Mouse (Mus musculus): ENCODE measurements around the gene Large2. TPM values are rescaled to one million over a fixed set of nuclear protein-coding genes. Genes with fewer than 3 reads are reported as not detected.
A peak's percentile ranks its signal among the peaks of the same experiment; 100 is the strongest.

The Large2 gene
- polyA plus RNA-seq, 1 experiment from 2014 or later = 11.1 TPM

DNA sequence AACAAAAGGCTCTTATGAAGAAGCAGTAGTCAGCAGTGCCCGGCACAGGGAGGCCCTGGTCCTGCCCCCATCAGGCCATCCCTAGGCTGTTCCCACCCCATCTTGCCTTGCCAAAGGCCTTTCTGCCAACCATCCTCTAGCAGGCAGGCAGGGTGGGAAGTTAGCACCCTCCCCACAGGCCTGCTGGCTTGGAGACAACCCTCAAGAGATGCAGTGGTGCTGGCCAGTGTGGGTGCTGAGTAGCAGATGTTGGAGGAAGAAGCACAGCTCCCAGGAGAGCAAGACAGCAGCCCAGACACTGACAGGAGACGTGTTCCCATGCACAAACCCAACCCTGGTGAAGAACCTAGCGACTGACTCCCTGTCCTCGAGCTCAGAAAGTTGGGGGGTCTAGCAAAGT, 13.0 kb upstream of the Large2 start:
- ATAC-seq (ENCODE audit: low read depth) (no peak), DNase-seq (ENCODE audit: low spot score) (no peak)
- Histone ChIP-seq H3K9me3 (ENCODE audit: control insufficient read depth, low read length) (no peaks in the 10 kb centered on the region), H3K36me3 (ENCODE audit: control insufficient read depth, insufficient read depth, low read length) (peaks cover 47% of the 10 kb centered on the region), H3K9ac (ENCODE audit: low read depth, low read length) (no peak overlapping the region; the same call in 1 of the 2 replicates), H3K27me3 (replicated peaks; ENCODE audit: control insufficient read depth, insufficient read depth, low read length) (no peaks in the 10 kb centered on the region), H3K27ac (replicated peaks; ENCODE audit: low read depth, low read length) (no peak overlapping the region), H3K4me3 (ENCODE audit: low read depth, low read length) (no peak overlapping the region), H3K4me1 (ENCODE audit: control insufficient read depth, insufficient read depth, low read length) (peaks cover 20% of the 10 kb centered on the region; the same call in 1 of the 2 replicates), H3K4me2 (ENCODE audit: low read depth, low read length) (0 out of 2 replicates have a peak overlapping the region, but pooled peaks have one; percentile 86)
- WGBS = 71% methylated on average over 4 of the region's 4 CpGs

DNA sequence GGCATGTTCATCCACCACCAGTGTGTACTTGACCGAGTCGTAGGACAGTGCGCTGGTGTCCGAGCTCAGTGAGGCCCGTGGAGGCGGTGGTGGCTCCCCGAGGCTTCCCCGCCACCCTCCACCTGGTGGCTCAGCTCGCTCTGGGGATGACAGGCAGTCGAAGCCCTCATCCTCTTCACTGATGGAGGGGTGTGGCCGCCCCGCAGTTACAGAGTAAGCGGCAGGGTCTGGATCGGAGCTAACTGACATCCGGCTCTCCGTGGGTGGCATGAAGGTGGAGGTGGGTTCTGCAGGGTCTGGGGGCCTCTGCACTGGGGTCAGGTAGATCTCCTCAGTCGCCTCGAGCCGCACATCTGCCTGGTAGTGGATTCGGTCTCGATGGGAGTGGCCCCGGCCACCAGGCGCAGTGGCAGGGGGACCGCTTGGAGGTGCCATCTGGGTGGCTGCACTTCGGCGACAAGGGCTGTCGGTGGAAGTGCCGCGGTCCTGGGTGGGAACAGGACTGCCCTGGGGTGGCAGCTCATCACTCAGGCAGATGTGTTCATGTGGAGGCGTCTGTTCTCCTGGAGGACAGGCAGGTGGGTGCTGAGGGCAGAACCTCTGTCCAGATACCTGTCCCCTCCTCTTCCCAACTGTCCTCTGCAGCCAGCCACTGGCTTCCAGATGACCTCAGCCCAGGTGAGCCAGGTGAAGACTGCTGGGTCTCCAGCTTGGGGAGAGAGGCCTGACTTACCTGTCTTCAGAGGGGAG, 12.3 kb upstream of the Large2 start:
- H3K4me2 ChIP-seq (ENCODE audit: low read depth, low read length) = no peak overlapping the region
- no peak overlapping the region for H3K4me3 ChIP-seq (ENCODE audit: low read depth, low read length)
- no peaks in the 10 kb centered on the region for H3K9me3 ChIP-seq (ENCODE audit: control insufficient read depth, low read length)
- no peak overlapping the region for H3K9ac ChIP-seq (ENCODE audit: low read depth, low read length)
- H3K4me1 ChIP-seq (ENCODE audit: control insufficient read depth, insufficient read depth, low read length) = peaks cover 13% of the 10 kb centered on the region; the same call in 1 of the 2 replicates
- ATAC-seq (ENCODE audit: low read depth) = no peak
- H3K27ac ChIP-seq (replicated peaks; ENCODE audit: low read depth, low read length) = no peak overlapping the region
- peaks cover 53% of the 10 kb centered on the region for H3K36me3 ChIP-seq (ENCODE audit: control insufficient read depth, insufficient read depth, low read length)
- 92% methylated on average over 27 of the region's 30 CpGs for WGBS
- no peak for DNase-seq (ENCODE audit: low spot score)
- no peaks in the 10 kb centered on the region for H3K27me3 ChIP-seq (replicated peaks; ENCODE audit: control insufficient read depth, insufficient read depth, low read length)

DNA sequence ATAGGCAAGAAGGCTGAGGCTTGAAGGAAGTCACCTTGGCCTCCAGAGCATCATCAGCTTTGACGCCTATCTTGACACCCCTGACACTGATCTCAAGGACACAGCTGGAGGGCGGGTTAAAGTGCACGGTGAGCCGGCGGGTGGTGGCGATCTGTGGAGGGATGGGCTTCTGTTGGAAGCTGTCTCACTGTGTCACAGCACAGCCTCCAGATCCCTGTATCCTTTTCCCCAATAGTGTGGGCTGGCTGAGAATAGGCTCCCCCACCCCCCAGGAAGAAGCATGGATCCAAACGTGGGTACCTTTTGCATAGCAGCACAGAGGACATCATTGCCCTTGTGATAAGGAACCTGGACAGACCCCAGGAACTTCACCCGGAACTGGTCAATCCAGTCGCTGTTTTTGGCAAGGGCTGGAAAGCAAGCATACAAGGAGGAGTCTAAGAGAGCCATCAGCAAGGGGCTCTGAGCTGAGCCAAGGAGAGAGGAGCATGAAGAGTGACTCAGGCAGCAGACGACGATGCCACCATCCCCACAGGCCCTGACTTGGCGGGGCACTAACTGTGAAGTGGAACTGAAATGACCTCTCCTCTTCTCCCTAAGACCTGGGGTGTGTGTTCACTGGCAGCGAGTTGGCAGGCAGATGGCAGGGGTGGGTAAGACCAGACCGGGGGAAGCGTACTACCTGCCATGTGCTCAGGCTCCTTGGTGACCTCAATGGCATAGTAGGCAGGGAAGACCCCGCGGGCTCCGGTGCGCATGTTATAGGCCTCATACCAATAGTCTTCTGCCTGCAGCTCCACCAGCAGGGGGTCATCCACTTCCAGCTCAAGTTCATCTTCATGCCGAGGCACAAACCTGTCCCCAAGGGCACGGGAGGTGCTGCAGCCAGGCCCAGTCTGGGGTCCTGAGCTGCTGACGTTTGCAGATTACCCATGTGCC, 10.7 kb upstream of the Large2 start:
- WGBS = 86% methylated on average over 21 of the region's 22 CpGs
- peaks cover 68% of the 10 kb centered on the region for H3K36me3 ChIP-seq (ENCODE audit: control insufficient read depth, insufficient read depth, low read length)
- no peak overlapping the region for H3K4me3 ChIP-seq (ENCODE audit: low read depth, low read length)
- H3K27ac ChIP-seq (replicated peaks; ENCODE audit: low read depth, low read length) = no peak overlapping the region
- H3K9ac ChIP-seq (ENCODE audit: low read depth, low read length) = no peak overlapping the region
- no peaks in the 10 kb centered on the region for H3K27me3 ChIP-seq (replicated peaks; ENCODE audit: control insufficient read depth, insufficient read depth, low read length)
- no peak overlapping the region for H3K4me2 ChIP-seq (ENCODE audit: low read depth, low read length)
- no peaks in the 10 kb centered on the region for H3K9me3 ChIP-seq (ENCODE audit: control insufficient read depth, low read length)
- DNase-seq (ENCODE audit: low spot score) (no peak), ATAC-seq (ENCODE audit: low read depth) (no peak)
- peaks cover 12% of the 10 kb centered on the region; the same call in 1 of the 2 replicates for H3K4me1 ChIP-seq (ENCODE audit: control insufficient read depth, insufficient read depth, low read length)

DNA sequence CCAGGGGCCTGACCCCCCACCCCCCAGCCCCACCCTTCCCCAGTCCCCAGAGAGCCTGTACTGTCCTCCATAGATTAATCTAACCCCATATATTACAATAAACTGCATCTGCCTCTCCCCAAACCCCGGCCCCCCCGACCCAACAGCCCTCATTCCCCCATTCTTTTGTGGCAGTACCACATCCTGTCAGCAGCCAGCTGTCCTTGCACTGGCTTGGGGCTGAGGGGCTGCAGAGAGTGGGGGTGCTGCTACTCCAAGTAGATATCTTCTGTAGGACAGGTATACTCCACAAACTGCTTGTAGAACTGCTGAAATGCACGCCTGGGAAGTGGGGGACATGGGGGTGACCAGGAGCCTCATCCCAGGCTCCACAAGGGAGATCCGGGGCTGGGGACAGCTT, 9.4 kb upstream of the Large2 start:
- H3K27ac ChIP-seq (replicated peaks; ENCODE audit: low read depth, low read length) = no peak overlapping the region
- no peak overlapping the region for H3K4me3 ChIP-seq (ENCODE audit: low read depth, low read length)
- H3K9me3 ChIP-seq (ENCODE audit: control insufficient read depth, low read length) = no peaks in the 10 kb centered on the region
- peaks cover 80% of the 10 kb centered on the region for H3K36me3 ChIP-seq (ENCODE audit: control insufficient read depth, insufficient read depth, low read length)
- no peak overlapping the region for H3K4me2 ChIP-seq (ENCODE audit: low read depth, low read length)
- peaks cover 7% of the 10 kb centered on the region; the same call in 1 of the 2 replicates for H3K4me1 ChIP-seq (ENCODE audit: control insufficient read depth, insufficient read depth, low read length)
- H3K9ac ChIP-seq (ENCODE audit: low read depth, low read length) = no peak overlapping the region
- WGBS = 71% methylated on average over 4 of the region's 4 CpGs
- H3K27me3 ChIP-seq (replicated peaks; ENCODE audit: control insufficient read depth, insufficient read depth, low read length) = no peaks in the 10 kb centered on the region
- ATAC-seq (ENCODE audit: low read depth) (no peak), DNase-seq (ENCODE audit: low spot score) (no peak)

DNA sequence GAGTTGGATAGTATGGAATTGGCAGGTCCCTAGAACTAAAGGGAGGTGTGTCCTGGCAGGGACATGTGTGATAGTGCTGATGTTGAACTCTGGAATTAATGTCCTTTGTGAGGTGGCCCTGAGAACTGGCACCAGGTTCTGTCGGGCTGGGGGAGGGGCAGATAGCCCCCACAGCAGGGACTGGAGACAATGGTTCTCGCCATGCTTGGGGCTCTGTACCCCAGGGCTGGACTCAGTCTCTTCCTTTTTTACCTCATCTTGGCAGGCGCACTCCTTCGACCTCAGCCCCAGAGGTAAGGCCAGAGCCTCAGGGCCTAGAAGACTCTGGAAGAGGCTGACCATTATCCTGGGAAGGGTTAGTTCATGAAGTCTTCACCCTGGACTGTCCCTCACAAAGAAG, 8.1 kb upstream of the Large2 start:
- WGBS = 90% methylated on average over 4 of the region's 4 CpGs
- ATAC-seq (ENCODE audit: low read depth) = no peak
- no peaks in the 10 kb centered on the region for H3K27me3 ChIP-seq (replicated peaks; ENCODE audit: control insufficient read depth, insufficient read depth, low read length)
- H3K9ac ChIP-seq (ENCODE audit: low read depth, low read length) = no peak overlapping the region
- no peak overlapping the region for H3K4me3 ChIP-seq (ENCODE audit: low read depth, low read length)
- H3K36me3 ChIP-seq (ENCODE audit: control insufficient read depth, insufficient read depth, low read length) = peaks cover 88% of the 10 kb centered on the region
- H3K4me2 ChIP-seq (ENCODE audit: low read depth, low read length) = no peak overlapping the region
- no peaks in the 10 kb centered on the region for H3K4me1 ChIP-seq (ENCODE audit: control insufficient read depth, insufficient read depth, low read length)
- H3K27ac ChIP-seq (replicated peaks; ENCODE audit: low read depth, low read length) = no peak overlapping the region
- H3K9me3 ChIP-seq (ENCODE audit: control insufficient read depth, low read length) = no peaks in the 10 kb centered on the region
- no peak for DNase-seq (ENCODE audit: low spot score)

DNA sequence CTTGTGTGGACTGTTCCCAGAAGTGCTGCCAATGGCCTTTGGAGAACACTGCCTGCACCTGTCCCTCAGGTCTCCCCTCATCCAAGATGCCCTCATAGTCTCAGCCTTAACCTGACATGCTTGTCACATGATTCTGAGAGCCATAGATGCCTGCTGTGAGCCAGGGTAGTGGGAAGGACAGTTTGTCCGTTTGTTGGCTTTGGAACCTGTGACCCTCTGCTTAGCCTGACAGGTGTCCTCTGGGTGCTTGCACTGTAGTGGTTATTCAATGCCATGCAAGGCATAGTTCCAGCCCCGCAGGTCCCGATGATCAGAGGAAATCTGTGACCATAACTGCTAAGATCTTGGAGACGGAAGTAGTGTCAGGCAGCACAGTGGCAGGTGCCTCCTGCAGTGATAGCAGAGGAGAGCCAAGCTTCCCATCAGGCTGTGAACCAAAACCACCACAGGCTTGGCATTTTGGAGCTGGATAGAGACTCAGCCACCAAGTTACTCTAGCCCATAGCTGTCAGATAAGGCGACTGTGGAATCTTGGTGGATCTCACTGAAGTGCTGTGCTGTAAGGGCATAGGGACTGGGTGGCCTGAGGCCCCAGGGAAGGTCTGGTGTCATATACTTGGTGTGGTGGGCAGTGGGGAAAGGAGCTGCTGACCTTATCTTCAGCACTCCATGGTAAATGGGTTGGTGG, 7.4 kb upstream of the Large2 start, which contains the start of gene 1700029I15Rik:
TSS of gene 1700029I15Rik (plus strand) at position 638 of the 688 bp plus-strand sequence.
- H3K4me3 ChIP-seq (ENCODE audit: low read depth, low read length) = no peak within 1 kb of the TSS
- no peak for ATAC-seq (ENCODE audit: low read depth)

DNA sequence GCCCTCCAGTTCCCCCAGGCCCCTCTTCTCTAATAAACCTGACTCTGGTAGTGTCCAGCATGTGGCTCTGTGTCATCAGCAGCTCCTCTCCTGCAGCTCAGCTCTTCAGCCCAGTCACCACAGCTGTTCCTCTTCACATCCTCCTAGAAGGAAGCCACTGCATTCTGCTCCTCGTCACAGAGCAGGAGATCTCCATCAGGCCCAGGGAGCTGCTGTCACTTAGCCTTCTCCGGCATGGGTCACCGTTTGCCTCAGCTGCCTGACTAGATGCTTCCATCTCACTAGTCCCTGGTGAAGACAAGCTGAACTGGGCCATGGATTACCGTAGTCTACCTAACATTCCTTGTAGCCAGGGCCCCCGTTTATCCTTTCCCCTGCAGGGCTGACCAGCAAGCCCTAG, 6.5 kb upstream of the Large2 start:
- no peaks in the 10 kb centered on the region for H3K27me3 ChIP-seq (replicated peaks; ENCODE audit: control insufficient read depth, insufficient read depth, low read length)
- ATAC-seq (ENCODE audit: low read depth) (no peak), DNase-seq (ENCODE audit: low spot score) (no peak)
- no peak overlapping the region for H3K4me3 ChIP-seq (ENCODE audit: low read depth, low read length)
- H3K4me1 ChIP-seq (ENCODE audit: control insufficient read depth, insufficient read depth, low read length) = peaks cover 2% of the 10 kb centered on the region; the same call in 1 of the 2 replicates
- no peaks in the 10 kb centered on the region for H3K9me3 ChIP-seq (ENCODE audit: control insufficient read depth, low read length)
- no peak overlapping the region for H3K27ac ChIP-seq (replicated peaks; ENCODE audit: low read depth, low read length)
- no peak overlapping the region for H3K9ac ChIP-seq (ENCODE audit: low read depth, low read length)
- WGBS = 78% methylated on average over 5 of the region's 5 CpGs
- peaks cover 76% of the 10 kb centered on the region for H3K36me3 ChIP-seq (ENCODE audit: control insufficient read depth, insufficient read depth, low read length)
- H3K4me2 ChIP-seq (ENCODE audit: low read depth, low read length) = no peak overlapping the region

More for the DNA sequence above, 7.4 kb upstream of the Large2 start, which contains the start of gene 1700029I15Rik:
- Histone ChIP-seq H3K36me3 (ENCODE audit: control insufficient read depth, insufficient read depth, low read length) (peaks cover 84% of the 10 kb centered on the region), H3K27ac (replicated peaks; ENCODE audit: low read depth, low read length) (no peak within 1 kb of the TSS), H3K4me2 (ENCODE audit: low read depth, low read length) (no peak within 1 kb of the TSS), H3K9me3 (ENCODE audit: control insufficient read depth, low read length) (no peaks in the 10 kb centered on the region), H3K27me3 (replicated peaks; ENCODE audit: control insufficient read depth, insufficient read depth, low read length) (no peaks in the 10 kb centered on the region), H3K9ac (ENCODE audit: low read depth, low read length) (no peak within 1 kb of the TSS), H3K4me1 (ENCODE audit: control insufficient read depth, insufficient read depth, low read length) (no peaks in the 10 kb centered on the region)
- 84% methylated on average over 5 of the region's 5 CpGs for WGBS
- no peak for DNase-seq (ENCODE audit: low spot score)

DNA sequence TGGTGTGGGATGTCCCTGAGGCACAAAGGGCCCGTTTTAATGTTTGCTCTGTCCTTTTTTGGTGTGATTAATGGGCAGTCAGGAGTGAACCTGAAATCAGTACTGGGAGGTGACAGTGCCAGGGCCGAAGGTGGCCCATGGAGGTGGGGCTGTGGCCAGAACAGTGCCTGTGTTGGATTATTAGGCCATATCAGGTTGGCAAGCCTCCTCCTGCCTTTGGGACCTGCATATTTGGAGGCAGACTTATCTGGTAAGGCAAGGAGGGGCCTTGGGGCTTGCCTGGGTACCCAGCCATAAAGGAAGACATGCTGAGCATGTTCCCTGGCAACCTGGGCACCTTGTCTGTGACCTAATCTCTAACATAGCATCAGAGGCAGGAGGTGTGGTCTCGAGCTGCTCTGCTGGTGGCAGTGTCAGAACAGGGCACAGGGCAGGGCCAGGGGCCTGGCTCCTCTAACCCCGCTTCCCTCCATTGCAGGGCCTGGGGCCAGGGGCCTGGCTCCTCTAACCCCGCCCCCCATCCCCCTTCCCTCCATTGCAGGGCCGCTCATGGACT, 5.9 kb upstream of the Large2 start:
- H3K27ac ChIP-seq (replicated peaks; ENCODE audit: low read depth, low read length) = no peak overlapping the region
- peaks cover 7% of the 10 kb centered on the region; the same call in 1 of the 2 replicates for H3K4me1 ChIP-seq (ENCODE audit: control insufficient read depth, insufficient read depth, low read length)
- ATAC-seq (ENCODE audit: low read depth) = no peak
- H3K4me3 ChIP-seq (ENCODE audit: low read depth, low read length) = no peak overlapping the region
- H3K36me3 ChIP-seq (ENCODE audit: control insufficient read depth, insufficient read depth, low read length) = peaks cover 70% of the 10 kb centered on the region
- H3K9me3 ChIP-seq (ENCODE audit: control insufficient read depth, low read length) = no peaks in the 10 kb centered on the region
- WGBS = 70% methylated on average over 5 of the region's 6 CpGs
- DNase-seq (ENCODE audit: low spot score) = no peak
- no peak overlapping the region for H3K4me2 ChIP-seq (ENCODE audit: low read depth, low read length)
- no peak overlapping the region for H3K9ac ChIP-seq (ENCODE audit: low read depth, low read length)
- no peaks in the 10 kb centered on the region for H3K27me3 ChIP-seq (replicated peaks; ENCODE audit: control insufficient read depth, insufficient read depth, low read length)
